Mouse (Mus musculus) hindbrain, embryonic 13.5 days (tissue): ENCODE measurements around the gene Pdcd11. TPM values are rescaled to one million over a fixed set of nuclear protein-coding genes. Genes with fewer than 3 reads are reported as not detected.

Experiments used
- ATAC-seq: fragments of 200-750 bp; cut with Nextera tagmentation; 2 replicates; pipeline ENCODE4 v1.8.0; 2017; ENCODE audit warnings: moderate TSS enrichment; ENCODE audit not compliant: low FRiP score
- H3K27ac ChIP-seq: fragments of 300-500 bp; sonication (generic); 2 replicates; pipeline ENCODE4 v1.5.1; 2015; ENCODE audit warnings: inconsistent platforms, mild to moderate bottlenecking, moderate library complexity
- H3K27me3 ChIP-seq: fragments of 300-500 bp; sonication (generic); 2 replicates; pipeline ENCODE4 v1.6.1; 2015; ENCODE audit warnings: mild to moderate bottlenecking, inconsistent platforms
- H3K36me3 ChIP-seq: fragments of 300-500 bp; sonication (generic); 2 replicates; pipeline ENCODE4 v1.6.1; 2015; ENCODE audit warnings: mild to moderate bottlenecking, inconsistent platforms
- H3K4me1 ChIP-seq: fragments of 300-500 bp; sonication (generic); replicated peaks from 2 replicates; pipeline ENCODE4 v1.6.1; 2015; ENCODE audit warnings: inconsistent platforms
- H3K4me2 ChIP-seq: fragments of 300-500 bp; sonication (generic); 2 replicates; pipeline ENCODE4 v1.6.1; 2015; ENCODE audit warnings: inconsistent platforms, mild to moderate bottlenecking, moderate library complexity
- H3K4me3 ChIP-seq: fragments of 300-500 bp; sonication (generic); 2 replicates; pipeline ENCODE4 v1.5.1; 2015; ENCODE audit warnings: mild to moderate bottlenecking, inconsistent platforms
- H3K9ac ChIP-seq: fragments of 300-500 bp; sonication (generic); 2 replicates; pipeline ENCODE4 v1.6.1; 2015; ENCODE audit warnings: mild to moderate bottlenecking, inconsistent platforms
- H3K9me3 ChIP-seq: fragments of 300-500 bp; sonication (generic); 2 replicates; pipeline ENCODE4 v1.6.1; 2016; ENCODE audit warnings: inconsistent platforms
- WGBS: fragments of 180-500 bp; shearing (Covaris S2); methylation state at CpG from one replicate; pipeline ENCODE4 v1.1.7; 2015; 5-methylcytosine and 5-hydroxymethylcytosine counted together
- polyA plus RNA-seq: library from polyadenylated mRNA; unstranded; fragments of >200 nt; fragmentation: Nextera tagmentation; extraction: Ambion mirVana; gene quantifications from 2 replicates; pipeline ENCODE4 v1.2.1, GENCODE M21; 2015

Pdcd11 gene
- polyA plus RNA-seq, 1 experiment from 2014 or later, result 7.3 TPM

GRCm38 (mm10) chr19:47157664-47158063 lies 67.1 kb downstream of the Pdcd11 start, which contains the start of gene Calhm3:
Calhm3 (minus strand) TSS chr19:47157764.
- H3K4me1 ChIP-seq, result no peaks in the 10 kb centered on the region
- H3K4me2 ChIP-seq, result no peak within 1 kb of the TSS
- no peak within 1 kb of the TSS for H3K9ac ChIP-seq
- H3K36me3 ChIP-seq, result no peaks in the 10 kb centered on the region
- no peak within 1 kb of the TSS for H3K27ac ChIP-seq
- H3K9me3 ChIP-seq, result no peaks in the 10 kb centered on the region
- no peak for ATAC-seq
- 80% methylated on average over 11 of the region's 11 CpGs for WGBS
- no peak within 1 kb of the TSS for H3K4me3 ChIP-seq
- no peaks in the 10 kb centered on the region for H3K27me3 ChIP-seq

GRCm38 (mm10) chr19:47161669-47162068 lies 71.1 kb downstream of the Pdcd11 start:
- ATAC-seq, result no peak
- no peak overlapping the region for H3K27ac ChIP-seq
- H3K27me3 ChIP-seq, result no peaks in the 10 kb centered on the region
- H3K9ac ChIP-seq, result no peak overlapping the region
- no peak overlapping the region for H3K4me3 ChIP-seq
- 68% methylated on average over 4 of the region's 4 CpGs for WGBS
- no peaks in the 10 kb centered on the region for H3K4me1 ChIP-seq
- H3K9me3 ChIP-seq, result no peaks in the 10 kb centered on the region
- H3K4me2 ChIP-seq, result no peak overlapping the region
- no peaks in the 10 kb centered on the region for H3K36me3 ChIP-seq

GRCm38 (mm10) chr19:47163176-47163744 lies 72.7 kb downstream of the Pdcd11 start:
- Histone ChIP-seq H3K4me1 (no peaks in the 10 kb centered on the region), H3K36me3 (no peaks in the 10 kb centered on the region), H3K27me3 (no peaks in the 10 kb centered on the region), H3K27ac (no peak overlapping the region), H3K4me3 (no peak overlapping the region), H3K4me2 (no peak overlapping the region), H3K9me3 (no peaks in the 10 kb centered on the region), H3K9ac (no peak overlapping the region)
- no peak for ATAC-seq
- WGBS, result 93% methylated on average over 6 of the region's 6 CpGs

- H3K4me3 ChIP-seq, result no peak overlapping the region
- H3K27me3 ChIP-seq, result no peaks in the 10 kb centered on the region
- peaks cover 7% of the 10 kb centered on the region; the same call in 1 of the 2 replicates for H3K4me1 ChIP-seq
- H3K36me3 ChIP-seq, result no peaks in the 10 kb centered on the region
- H3K27ac ChIP-seq, result no peak overlapping the region
- WGBS, result 15% methylated on average over 3 of the region's 3 CpGs
- no peak overlapping the region for H3K4me2 ChIP-seq
- no peak overlapping the region for H3K9ac ChIP-seq
- H3K9me3 ChIP-seq, result no peaks in the 10 kb centered on the region
- no peak for ATAC-seq
Measured at GRCm38 (mm10) chr19:47166758-47167157, 76.2 kb downstream of the Pdcd11 start.

GRCm38 (mm10) chr19:47167617-47168214 lies 77.1 kb downstream of the Pdcd11 start:
- Histone ChIP-seq H3K27ac (no peak overlapping the region), H3K4me3 (no peak overlapping the region), H3K4me2 (no peak overlapping the region), H3K4me1 (peaks cover 7% of the 10 kb centered on the region; the same call in 1 of the 2 replicates), H3K9ac (no peak overlapping the region), H3K36me3 (no peaks in the 10 kb centered on the region), H3K27me3 (no peaks in the 10 kb centered on the region), H3K9me3 (no peaks in the 10 kb centered on the region)
- WGBS, result 67% methylated on average over 7 of the region's 7 CpGs
- no peak for ATAC-seq

GRCm38 (mm10) chr19:47168223-47168622 lies 77.7 kb downstream of the Pdcd11 start:
- WGBS, result 12% methylated on average over 13 of the region's 13 CpGs
- Histone ChIP-seq H3K4me3 (no peak overlapping the region; the same call in 1 of the 2 replicates), H3K4me2 (peak overlapping the region; percentile 33)

GRCm38 (mm10) chr19:47168793-47169412 lies 78.3 kb downstream of the Pdcd11 start:
- Histone ChIP-seq H3K4me1 (peaks cover 7% of the 10 kb centered on the region; the same call in 1 of the 2 replicates), H3K9me3 (no peaks in the 10 kb centered on the region), H3K4me3 (no peak overlapping the region), H3K4me2 (peak overlapping the region; percentile 33; the same call in 1 of the 2 replicates), H3K9ac (no peak overlapping the region), H3K27me3 (no peaks in the 10 kb centered on the region), H3K36me3 (no peaks in the 10 kb centered on the region), H3K27ac (no peak overlapping the region)
- WGBS, result 29% methylated on average over 11 of the region's 11 CpGs
- ATAC-seq, result no peak

More at GRCm38 (mm10) chr19:47168223-47168622, 77.7 kb downstream of the Pdcd11 start:
- Histone ChIP-seq H3K27ac (no peak overlapping the region), H3K27me3 (no peaks in the 10 kb centered on the region), H3K36me3 (no peaks in the 10 kb centered on the region), H3K9ac (no peak overlapping the region), H3K4me1 (peaks cover 7% of the 10 kb centered on the region; the same call in 1 of the 2 replicates), H3K9me3 (no peaks in the 10 kb centered on the region)
- no peak for ATAC-seq

- ATAC-seq, result no peak
- Histone ChIP-seq H3K9me3 (no peaks in the 10 kb centered on the region), H3K27me3 (peaks cover 18% of the 10 kb centered on the region), H3K4me1 (peaks cover 9% of the 10 kb centered on the region), H3K9ac (no peak overlapping the region), H3K4me3 (no peak overlapping the region), H3K27ac (no peak overlapping the region), H3K4me2 (no peak overlapping the region), H3K36me3 (no peaks in the 10 kb centered on the region)
- 55% methylated on average over 3 of the region's 3 CpGs for WGBS
Measured at GRCm38 (mm10) chr19:47174515-47174914, 83.9 kb downstream of the Pdcd11 start.

GRCm38 (mm10) chr19:47175472-47175871 lies 84.9 kb downstream of the Pdcd11 start:
- Histone ChIP-seq H3K27me3 (peaks cover 26% of the 10 kb centered on the region), H3K4me2 (no peak overlapping the region), H3K9ac (no peak overlapping the region), H3K36me3 (no peaks in the 10 kb centered on the region), H3K4me3 (no peak overlapping the region), H3K9me3 (no peaks in the 10 kb centered on the region), H3K4me1 (peaks cover 18% of the 10 kb centered on the region), H3K27ac (no peak overlapping the region)
- ATAC-seq, result no peak
- 69% methylated on average over 2 of the region's 2 CpGs for WGBS

- no peak overlapping the region for H3K4me2 ChIP-seq
- 71% methylated on average over 2 of the region's 2 CpGs for WGBS
- no peak for ATAC-seq
Measured at GRCm38 (mm10) chr19:47176916-47177505, 86.4 kb downstream of the Pdcd11 start.

GRCm38 (mm10) chr19:47178001-47178400 lies 87.4 kb downstream of the Pdcd11 start:
- WGBS, result 22% methylated on average over 10 of the region's 10 CpGs
- ATAC-seq, result 0 out of 2 replicates have a peak, but pooled peaks have one; percentile 7

More at GRCm38 (mm10) chr19:47176916-47177505, 86.4 kb downstream of the Pdcd11 start:
- peaks cover 2% of the 10 kb centered on the region for H3K9me3 ChIP-seq
- H3K4me1 ChIP-seq, result peaks cover 19% of the 10 kb centered on the region
- no peak overlapping the region for H3K27ac ChIP-seq
- H3K9ac ChIP-seq, result no peak overlapping the region
- no peaks in the 10 kb centered on the region for H3K36me3 ChIP-seq
- no peak overlapping the region for H3K4me3 ChIP-seq
- H3K27me3 ChIP-seq, result peaks cover 40% of the 10 kb centered on the region

More at GRCm38 (mm10) chr19:47178001-47178400, 87.4 kb downstream of the Pdcd11 start:
- H3K27me3 ChIP-seq, result peaks cover 43% of the 10 kb centered on the region
- H3K27ac ChIP-seq, result no peak overlapping the region
- H3K4me2 ChIP-seq, result peak overlapping the region; percentile 94
- no peak overlapping the region; the same call in 1 of the 2 replicates for H3K9ac ChIP-seq
- H3K36me3 ChIP-seq, result no peaks in the 10 kb centered on the region
- peaks cover 6% of the 10 kb centered on the region for H3K9me3 ChIP-seq
- peak overlapping the region; percentile 74 for H3K4me3 ChIP-seq
- H3K4me1 ChIP-seq, result peaks cover 19% of the 10 kb centered on the region
